Mouse (Mus musculus): Measurements from ENCODE around the gene Wnt5b.

DNA sequence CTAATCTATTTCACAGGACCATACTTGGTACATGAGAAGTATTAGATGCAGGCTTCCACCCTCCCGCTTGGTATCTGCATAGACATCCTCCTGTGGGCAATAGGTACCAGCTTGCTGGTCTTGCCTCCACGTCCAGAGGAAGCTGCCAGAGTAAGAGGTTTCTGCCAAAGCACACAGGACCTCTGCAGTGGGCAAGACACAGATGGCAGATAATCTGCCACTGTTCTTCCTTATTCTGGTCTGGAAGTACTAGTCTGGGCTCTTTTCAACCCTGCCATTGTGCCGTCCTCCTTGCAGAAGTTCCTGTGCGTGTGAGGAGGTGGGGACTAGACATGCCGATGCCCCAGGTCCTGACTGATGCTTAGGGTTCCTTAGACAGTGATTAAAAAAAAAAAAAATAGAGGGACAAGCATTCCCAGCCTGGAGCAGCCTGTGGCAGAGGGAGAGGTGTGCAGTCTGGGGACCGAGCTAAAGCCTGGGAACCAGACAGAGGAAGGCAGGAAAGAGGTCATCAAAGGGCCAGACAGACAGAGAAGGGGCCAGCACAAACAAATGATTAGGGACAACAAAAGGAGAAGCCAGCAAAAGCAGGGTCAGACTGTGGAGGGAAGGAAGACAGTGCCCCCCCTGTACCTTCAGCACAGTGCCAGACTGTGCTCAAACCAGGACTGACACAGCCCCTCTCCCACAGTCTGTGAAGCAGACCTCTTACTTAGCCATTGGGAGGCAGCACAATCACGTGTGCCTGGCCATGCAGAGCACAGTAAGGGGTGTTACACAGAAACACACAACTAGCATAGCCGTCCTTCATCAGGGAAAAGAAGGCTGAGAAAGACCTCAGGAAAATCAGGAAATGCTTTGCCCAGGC, 106.0 kb downstream of the Wnt5b start:
- TF ChIP-seq SRF (IDR thresholded peaks at IDR 0.05; ENCODE audit: control insufficient read depth, insufficient read length, low read depth) (no peak), POLR2A (IDR thresholded peaks at IDR 0.05; ENCODE audit: insufficient read length, low read depth) (no peak), TCF12 (IDR thresholded peaks at IDR 0.05; ENCODE audit: insufficient read depth, poor library complexity, severe bottlenecking) (no peak), CEBPB (IDR thresholded peaks at IDR 0.05; ENCODE audit: insufficient read depth, poor library complexity, severe bottlenecking) (no peak), MYOD1 (IDR thresholded peaks at IDR 0.05; ENCODE audit: control insufficient read depth in 1 of 3, insufficient read length in 2 of 3, low read depth in 2 of 3) (no peak), POLR2AphosphoS2 (IDR thresholded peaks at IDR 0.05; ENCODE audit: insufficient read length, low read depth) (no peak), USF1 (IDR thresholded peaks at IDR 0.05; ENCODE audit: low read depth) (no peak)

Measured in myocyte (in vitro differentiated cells).